Mouse (Mus musculus): ENCODE measurements at regions not wholly inside any gene's neighbourhood (a gene's known extent, or its start where the extent isn't known, plus 50 kb on each side); places are given as distances from the start of the nearest gene placed in this dataset.

- DNase-seq (ENCODE audit: low spot score): peak; percentile 24
Measured at GRCm38 (mm10) chr11:19747973-19748559, 176.1 kb upstream of the Spred2 start.

GRCm38 (mm10) chr11:19758892-19759291 lies 165.3 kb upstream of the Spred2 start:
- no peak for DNase-seq (ENCODE audit: low spot score)

GRCm38 (mm10) chr11:19760861-19761693 lies 163.1 kb upstream of the Spred2 start:
- peak; percentile 93 for DNase-seq (ENCODE audit: low spot score)

- DNase-seq (ENCODE audit: low spot score): no peak
Measured at GRCm38 (mm10) chr11:19761694-19761976, 162.5 kb upstream of the Spred2 start.

- DNase-seq (ENCODE audit: low spot score): no peak
Measured at GRCm38 (mm10) chr11:19767316-19767715, 156.9 kb upstream of the Spred2 start.

- DNase-seq (ENCODE audit: low spot score): no peak
Measured at GRCm38 (mm10) chr11:19767871-19768270, 156.3 kb upstream of the Spred2 start.

GRCm38 (mm10) chr11:19768962-19769361 lies 155.2 kb upstream of the Spred2 start:
- no peak for DNase-seq (ENCODE audit: low spot score)

GRCm38 (mm10) chr11:19774010-19774409 lies 150.2 kb upstream of the Spred2 start:
- DNase-seq (ENCODE audit: low spot score): no peak

- DNase-seq (ENCODE audit: low spot score): no peak
Measured at GRCm38 (mm10) chr11:19775741-19776140, 148.4 kb upstream of the Spred2 start.

GRCm38 (mm10) chr11:19776473-19777200 lies 147.5 kb upstream of the Spred2 start:
- DNase-seq (ENCODE audit: low spot score): no peak

GRCm38 (mm10) chr11:19778191-19778590 lies 146.0 kb upstream of the Spred2 start:
- no peak for DNase-seq (ENCODE audit: low spot score)

GRCm38 (mm10) chr11:19785110-19785509 lies 139.1 kb upstream of the Spred2 start:
- DNase-seq (ENCODE audit: low spot score): no peak

GRCm38 (mm10) chr11:19796950-19797670 lies 127.1 kb upstream of the Spred2 start:
- no peak for DNase-seq (ENCODE audit: low spot score)

- no peak for DNase-seq (ENCODE audit: low spot score)
Measured at GRCm38 (mm10) chr11:19809359-19809758, 114.8 kb upstream of the Spred2 start.

GRCm38 (mm10) chr11:19811271-19811991 lies 112.7 kb upstream of the Spred2 start:
- no peak for DNase-seq (ENCODE audit: low spot score)

GRCm38 (mm10) chr11:19811992-19812690 lies 112.0 kb upstream of the Spred2 start:
- no peak for DNase-seq (ENCODE audit: low spot score)

GRCm38 (mm10) chr11:19813549-19813948 lies 110.6 kb upstream of the Spred2 start:
- DNase-seq (ENCODE audit: low spot score): no peak

- DNase-seq (ENCODE audit: low spot score): no peak
Measured at GRCm38 (mm10) chr11:19822991-19823390, 101.2 kb upstream of the Spred2 start.

- peak; percentile 92 for DNase-seq (ENCODE audit: low spot score)
Measured at GRCm38 (mm10) chr11:19823461-19823895, 100.7 kb upstream of the Spred2 start.

GRCm38 (mm10) chr11:19826481-19827185 lies 97.5 kb upstream of the Spred2 start:
- DNase-seq (ENCODE audit: low spot score): no peak

All from embryo, embryonic 10.5 days (tissue).